Mouse (Mus musculus): Measurements from ENCODE around the gene Ahctf1. TPM values are rescaled to one million over a fixed set of nuclear protein-coding genes. Genes with fewer than 3 reads are reported as not detected.

The Ahctf1 gene
- polyA plus RNA-seq (2012; ENCODE audit: low replicate concordance), result 22.7 and 42.8 TPM in 2 replicates

GRCm38 (mm10) chr1:179803513-179804139 is at the start of gene Ahctf1:
TSS of gene Ahctf1 (minus strand) at chr1:179803680.

GRCm38 (mm10) chr1:179802610-179803512 is 619 bp downstream of the Ahctf1 start, which contains the start of gene Gm10518:
TSS of gene Gm10518 (plus strand) at chr1:179803376.

GRCm38 (mm10) chr1:179745171-179745570 is 58.3 kb downstream of the Ahctf1 start, which contains the start of gene Kif28:
TSS of gene Kif28 (minus strand) at chr1:179745271.

Other genes starting within 250 kb of the Ahctf1 start
- 0.96 and 0.99 TPM in 2 replicates for gene Sccpdh, start 135.5 kb downstream of the Ahctf1 start, polyA plus RNA-seq (2012; ENCODE audit: low replicate concordance)
- not detected in 2 replicates for gene Kif28, start 58.4 kb downstream of the Ahctf1 start, polyA plus RNA-seq (2012; ENCODE audit: low replicate concordance)
- gene Gm10518, start 304 bp downstream of the Ahctf1 start, polyA plus RNA-seq (2012; ENCODE audit: low replicate concordance), result not detected in 2 replicates
- gene Cdc42bpa, start 156.8 kb upstream of the Ahctf1 start, polyA plus RNA-seq (2012; ENCODE audit: low replicate concordance), result 0.51 and 2.6 TPM in 2 replicates